Mouse (Mus musculus) left cerebral cortex, postnatal 25 days (tissue): ENCODE results near the gene Atl1. TPM values are rescaled to one million over a fixed set of nuclear protein-coding genes. Genes with fewer than 3 reads are reported as not detected.

Experiments used
- DNase-seq, 2 experiments: peaks; one replicate each; pipeline ENCODE4 v3.0.0; 2022; ENCODE audit warnings: low spot score in 2 of 2, mixed read lengths in 1 of 2
- intact Hi-C: fragments of 180-260 bp; cut with DNase I; formaldehyde crosslinking; loops from one replicate; pipeline ENCODE4 v1.15.1; 2025
- total RNA-seq, 2 experiments: library from RNA; stranded (reverse); gene quantifications; 2 replicates each; pipeline ENCODE4 v1.2.3; 2021

Atl1 gene
- total RNA-seq, 2 experiments from 2014 or later, result 236 to 246 TPM

- intact Hi-C loops, result loop anchor here (2.0 kb wide), 1 partner anchor 28 kb away; no protein-coding TSS in a partner anchor
- peak; percentile 83 to 91 for DNase-seq
Observed at GRCm38 (mm10) chr12:69986786-69987497, 94.5 kb downstream of the Atl1 start, which contains the start of gene Sav1. Gene Sav1 (minus strand): TSS chr12:69987002.

GRCm38 (mm10) chr12:69995382-69995781 is 103.0 kb downstream of the Atl1 start:
- intact Hi-C loops, result no loop called here
- DNase-seq, result no peak

GRCm38 (mm10) chr12:69998186-69998983 is 106.0 kb downstream of the Atl1 start:
- intact Hi-C loops, result no loop called here
- DNase-seq, result no peak

GRCm38 (mm10) chr12:70005103-70005502 is 112.7 kb downstream of the Atl1 start:
- DNase-seq, result no peak
- intact Hi-C loops, result no loop called here

- intact Hi-C loops, result no loop called here
- no peak for DNase-seq
Observed at GRCm38 (mm10) chr12:70010356-70010755, 117.9 kb downstream of the Atl1 start.

GRCm38 (mm10) chr12:70011681-70012080 is 119.3 kb downstream of the Atl1 start:
- intact Hi-C loops, result no loop called here
- DNase-seq, result no peak

GRCm38 (mm10) chr12:70015936-70016335 is 123.5 kb downstream of the Atl1 start:
- peak in 1 of 2 experiments; percentile 72 for DNase-seq
- intact Hi-C loops, result loop anchor here (2.0 kb wide), 1 partner anchor 29 kb away; the partner anchor contains the start of gene Sav1

Other genes with a start within 250 kb of the Atl1 start
- gene Sos2, start 210.8 kb upstream of the Atl1 start, total RNA-seq, result 10 to 100 TPM; 30.7 to 34.9 TPM
- 10 to 100 TPM; 19.4 to 19.6 TPM for gene L2hgdh, start 167.7 kb upstream of the Atl1 start, total RNA-seq
- 10 to 100 TPM; 28.0 to 35.9 TPM for gene Atp5s, start 167.7 kb upstream of the Atl1 start, total RNA-seq
- 10 to 100 TPM; 25.0 to 27.8 TPM for gene Cdkl1, start 101.3 kb upstream of the Atl1 start, total RNA-seq
- gene Map4k5, start 586 bp downstream of the Atl1 start, total RNA-seq, result 10 to 100 TPM; 41.7 to 46.2 TPM
- 10 to 100 TPM; 19.3 to 22.3 TPM for gene Sav1, start 94.4 kb downstream of the Atl1 start, total RNA-seq
- gene Nin, start 221.1 kb downstream of the Atl1 start, total RNA-seq, result 10 to 100 TPM; 53.1 to 56.4 TPM